Mouse (Mus musculus) intestine, embryonic 14.5 days (tissue): Measurements from ENCODE around the gene Ppp2r5c. TPM values are rescaled to one million over a fixed set of nuclear protein-coding genes. Genes with fewer than 3 reads are reported as not detected.

ENCODE experiments used
- ATAC-seq: fragments of 200-750 bp; cut with Nextera tagmentation; replicated peaks from 2 replicates; pipeline ENCODE4 v1.8.0; 2017; ENCODE audit warnings: low read depth, moderate number of reproducible peaks, moderate TSS enrichment, moderate library complexity; ENCODE audit not compliant: low FRiP score, low TSS enrichment
- DNase-seq: peaks from one replicate; pipeline ENCODE4 v3.0.0-alpha.2; 2018; ENCODE audit warnings: low spot score
- H3K27ac ChIP-seq: fragments of 300-500 bp; sonication (generic); 2 replicates; pipeline ENCODE4 v1.5.1; 2014; ENCODE audit warnings: low read depth, mild to moderate bottlenecking, control low read depth
- H3K27me3 ChIP-seq: fragments of 300-500 bp; sonication (generic); replicated peaks from 2 replicates; pipeline ENCODE4 v1.6.1; 2014; ENCODE audit warnings: low read length, control low read depth; ENCODE audit not compliant: control insufficient read depth, insufficient read depth
- H3K36me3 ChIP-seq: fragments of 300-500 bp; sonication (generic); 2 replicates; pipeline ENCODE4 v1.6.1; 2014; ENCODE audit warnings: low read length, control low read depth; ENCODE audit not compliant: control insufficient read depth, insufficient read depth
- H3K4me1 ChIP-seq: fragments of 300-500 bp; sonication (generic); replicated peaks from 2 replicates; pipeline ENCODE4 v1.6.1; 2014; ENCODE audit warnings: low read length, control low read depth, mixed read lengths; ENCODE audit not compliant: control insufficient read depth, insufficient read depth
- H3K4me2 ChIP-seq: fragments of 300-500 bp; sonication (generic); 2 replicates; pipeline ENCODE4 v1.6.1; 2014; ENCODE audit warnings: low read length
- H3K4me3 ChIP-seq: fragments of 300-500 bp; sonication (generic); 2 replicates; pipeline ENCODE4 v1.5.1; 2014; ENCODE audit warnings: low read depth, low read length, control low read depth, mixed read lengths
- H3K9ac ChIP-seq: fragments of 300-500 bp; sonication (generic); 2 replicates; pipeline ENCODE4 v1.6.1; 2014; ENCODE audit warnings: mild to moderate bottlenecking, low read length
- H3K9me3 ChIP-seq: fragments of 300-500 bp; sonication (generic); 2 replicates; pipeline ENCODE4 v1.6.1; 2016; ENCODE audit warnings: low read length, control low read depth; ENCODE audit not compliant: control insufficient read depth
- WGBS: fragments of 180-500 bp; shearing (Covaris S2); extraction: QIAGEN DNeasy Blood & Tissue Kit; methylation state at CpG from one replicate; pipeline ENCODE4 v1.1.7; 2014; 5-methylcytosine and 5-hydroxymethylcytosine counted together
- polyA plus RNA-seq: library from polyadenylated mRNA; unstranded; fragments of >200 nt; fragmentation: Nextera tagmentation; extraction: Ambion mirVana; gene quantifications from 2 replicates; pipeline ENCODE4 v1.2.1, GENCODE M21; 2014

Ppp2r5c gene
- polyA plus RNA-seq, 1 experiment from 2014 or later, result 153 TPM

- DNase-seq (no peak), ATAC-seq (no peak)
- Histone ChIP-seq H3K9me3 (no peaks in the 10 kb centered on the region), H3K4me2 (no peak overlapping the region), H3K36me3 (no peaks in the 10 kb centered on the region), H3K27me3 (no peaks in the 10 kb centered on the region), H3K27ac (peak overlapping the region; percentile 27; the same call in 1 of the 2 replicates), H3K9ac (no peak overlapping the region), H3K4me3 (no peak overlapping the region), H3K4me1 (peaks cover 59% of the 10 kb centered on the region)
- WGBS, result 36% methylated on average over 9 of the region's 9 CpGs
Observed at GRCm38 (mm10) chr12:110507714-110508297, 60.9 kb downstream of the Ppp2r5c start.

GRCm38 (mm10) chr12:110508680-110509079 lies 61.8 kb downstream of the Ppp2r5c start:
- no peak overlapping the region for H3K4me2 ChIP-seq
- no peak overlapping the region for H3K4me3 ChIP-seq
- ATAC-seq (no peak), DNase-seq (no peak)
- no peaks in the 10 kb centered on the region for H3K27me3 ChIP-seq
- peaks cover 57% of the 10 kb centered on the region for H3K4me1 ChIP-seq
- no peaks in the 10 kb centered on the region for H3K9me3 ChIP-seq
- H3K9ac ChIP-seq, result no peak overlapping the region
- 78% methylated on average over 5 of the region's 5 CpGs for WGBS
- H3K27ac ChIP-seq, result no peak overlapping the region; the same call in 1 of the 2 replicates
- H3K36me3 ChIP-seq, result no peaks in the 10 kb centered on the region

- H3K4me2 ChIP-seq, result no peak overlapping the region
- DNase-seq (no peak), ATAC-seq (no peak)
- H3K27ac ChIP-seq, result peak overlapping the region; percentile 81
- peaks cover 41% of the 10 kb centered on the region for H3K4me1 ChIP-seq
- no peaks in the 10 kb centered on the region for H3K9me3 ChIP-seq
- no peak overlapping the region for H3K4me3 ChIP-seq
- H3K36me3 ChIP-seq, result no peaks in the 10 kb centered on the region
- 49% methylated on average over 9 of the region's 9 CpGs for WGBS
- no peaks in the 10 kb centered on the region for H3K27me3 ChIP-seq
- H3K9ac ChIP-seq, result no peak overlapping the region
Observed at GRCm38 (mm10) chr12:110510171-110510871, 63.4 kb downstream of the Ppp2r5c start.

- WGBS, result 53% methylated on average over 12 of the region's 12 CpGs
- ATAC-seq (no peak), DNase-seq (no peak)
- H3K4me1 ChIP-seq, result peaks cover 34% of the 10 kb centered on the region
- H3K27ac ChIP-seq, result peak overlapping the region; percentile 81; the same call in 1 of the 2 replicates
- H3K27me3 ChIP-seq, result no peaks in the 10 kb centered on the region
- H3K9ac ChIP-seq, result no peak overlapping the region
- no peaks in the 10 kb centered on the region for H3K36me3 ChIP-seq
- H3K4me3 ChIP-seq, result no peak overlapping the region
- no peak overlapping the region for H3K4me2 ChIP-seq
- no peaks in the 10 kb centered on the region for H3K9me3 ChIP-seq
Observed at GRCm38 (mm10) chr12:110511201-110511600, 64.3 kb downstream of the Ppp2r5c start.

GRCm38 (mm10) chr12:110511856-110512433 lies 65.0 kb downstream of the Ppp2r5c start:
- no peak overlapping the region for H3K4me2 ChIP-seq
- 0 out of 2 replicates have a peak, but pooled peaks cover 2% of the 10 kb centered on the region for H3K36me3 ChIP-seq
- H3K27me3 ChIP-seq, result no peaks in the 10 kb centered on the region
- H3K27ac ChIP-seq, result peak overlapping the region; percentile 81; the same call in 1 of the 2 replicates
- H3K9me3 ChIP-seq, result no peaks in the 10 kb centered on the region
- ATAC-seq, result no peak
- DNase-seq, result no peak
- WGBS, result 40% methylated on average over 9 of the region's 9 CpGs
- no peak overlapping the region for H3K4me3 ChIP-seq
- H3K4me1 ChIP-seq, result peaks cover 34% of the 10 kb centered on the region
- no peak overlapping the region for H3K9ac ChIP-seq

- Histone ChIP-seq H3K4me1 (peaks cover 32% of the 10 kb centered on the region), H3K9ac (no peak overlapping the region), H3K4me3 (no peak overlapping the region), H3K27me3 (no peaks in the 10 kb centered on the region), H3K9me3 (no peaks in the 10 kb centered on the region), H3K4me2 (no peak overlapping the region), H3K27ac (no peak overlapping the region; the same call in 1 of the 2 replicates), H3K36me3 (0 out of 2 replicates have a peak, but pooled peaks cover 9% of the 10 kb centered on the region)
- ATAC-seq (no peak), DNase-seq (no peak)
- 75% methylated on average over 7 of the region's 7 CpGs for WGBS
Observed at GRCm38 (mm10) chr12:110512884-110513283, 66.0 kb downstream of the Ppp2r5c start.

GRCm38 (mm10) chr12:110515676-110516075 lies 68.8 kb downstream of the Ppp2r5c start:
- H3K9me3 ChIP-seq, result no peaks in the 10 kb centered on the region
- no peaks in the 10 kb centered on the region for H3K27me3 ChIP-seq
- no peak overlapping the region for H3K4me2 ChIP-seq
- DNase-seq, result no peak
- no peak for ATAC-seq
- H3K27ac ChIP-seq, result no peak overlapping the region
- H3K9ac ChIP-seq, result no peak overlapping the region
- H3K36me3 ChIP-seq, result peaks cover 15% of the 10 kb centered on the region; the same call in 1 of the 2 replicates
- no peak overlapping the region for H3K4me3 ChIP-seq
- WGBS, result 92% methylated on average over 8 of the region's 8 CpGs
- peaks cover 22% of the 10 kb centered on the region for H3K4me1 ChIP-seq

GRCm38 (mm10) chr12:110520236-110520987 lies 73.5 kb downstream of the Ppp2r5c start:
- ATAC-seq, result no peak
- WGBS, result 77% methylated on average over 15 of the region's 15 CpGs
- DNase-seq, result no peak

More at GRCm38 (mm10) chr12:110520236-110520987, 73.5 kb downstream of the Ppp2r5c start:
- H3K9ac ChIP-seq, result no peak overlapping the region
- peaks cover 50% of the 10 kb centered on the region for H3K36me3 ChIP-seq
- H3K4me1 ChIP-seq, result no peaks in the 10 kb centered on the region
- no peak overlapping the region for H3K4me3 ChIP-seq
- peaks cover 3% of the 10 kb centered on the region; the same call in 1 of the 2 replicates for H3K9me3 ChIP-seq
- H3K27ac ChIP-seq, result no peak overlapping the region
- no peaks in the 10 kb centered on the region for H3K27me3 ChIP-seq
- no peak overlapping the region for H3K4me2 ChIP-seq
